Mouse (Mus musculus): ENCODE data around the gene Iba57.

Iba57 gene

DNA sequence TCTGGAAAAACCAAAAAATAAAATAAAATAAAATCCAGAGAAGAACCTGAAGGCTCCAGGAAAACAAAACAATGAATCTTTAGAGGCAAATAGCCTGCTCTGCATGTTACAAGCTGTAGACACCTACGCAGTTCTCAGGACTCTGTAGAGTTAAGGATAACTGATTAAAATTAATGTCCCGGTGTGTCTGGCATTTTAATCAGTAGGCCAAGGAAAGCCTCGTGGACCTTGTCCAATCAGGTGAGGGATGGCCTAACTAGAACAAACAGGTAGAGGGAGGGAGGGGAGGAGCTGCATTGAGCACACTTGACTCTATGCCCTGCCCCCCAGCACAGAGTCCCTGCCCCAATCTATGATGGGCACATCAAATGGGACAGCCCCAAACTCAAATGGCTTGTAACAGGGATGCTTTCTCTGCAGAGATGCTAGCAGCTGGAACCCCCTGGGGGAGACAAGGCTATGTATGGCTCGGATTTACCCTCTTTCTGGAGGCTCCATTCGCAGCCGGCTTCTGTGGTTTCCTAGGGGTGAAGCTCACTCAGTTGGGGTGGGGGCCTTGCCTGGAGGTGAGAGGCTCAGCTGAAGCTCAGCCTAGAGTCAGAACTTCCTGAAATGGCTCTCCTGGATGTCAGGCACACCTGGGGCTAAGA is 10.8 kb upstream of the Iba57 start:
- CTCF ChIA-PET, result no interaction called here

DNA sequence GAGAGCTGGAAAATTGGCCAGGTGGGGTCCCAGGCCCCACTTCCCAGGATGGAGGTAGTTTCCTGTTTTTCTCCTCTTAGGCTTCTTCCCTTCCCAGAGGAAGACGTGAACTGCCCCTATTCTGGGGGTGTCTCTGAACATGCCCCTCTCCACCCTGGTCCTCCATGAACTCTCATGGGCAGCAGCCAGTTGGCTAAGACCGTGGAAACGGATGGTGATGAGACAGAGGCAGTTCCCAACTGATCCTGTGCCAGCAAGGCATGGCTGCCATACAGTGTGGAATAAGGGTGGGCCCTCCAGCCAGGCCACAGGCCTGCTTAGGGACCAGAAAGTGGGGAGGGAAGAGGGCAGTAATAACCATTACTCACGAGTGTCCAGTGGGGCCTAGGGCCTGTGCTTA is 7.0 kb upstream of the Iba57 start:
- CTCF ChIA-PET, result no interaction called here

- CTCF ChIA-PET, result no interaction called here
Observed at GRCm38 (mm10) chr11:59169807-59170206, 6.3 kb upstream of the Iba57 start.

- CTCF ChIA-PET, result interaction anchor here (1.8 kb wide), 1 partner anchor 50 kb away, joined by 4 read pairs; no protein-coding TSS in a partner anchor
Observed at GRCm38 (mm10) chr11:59165616-59166241, 2.2 kb upstream of the Iba57 start.

DNA sequence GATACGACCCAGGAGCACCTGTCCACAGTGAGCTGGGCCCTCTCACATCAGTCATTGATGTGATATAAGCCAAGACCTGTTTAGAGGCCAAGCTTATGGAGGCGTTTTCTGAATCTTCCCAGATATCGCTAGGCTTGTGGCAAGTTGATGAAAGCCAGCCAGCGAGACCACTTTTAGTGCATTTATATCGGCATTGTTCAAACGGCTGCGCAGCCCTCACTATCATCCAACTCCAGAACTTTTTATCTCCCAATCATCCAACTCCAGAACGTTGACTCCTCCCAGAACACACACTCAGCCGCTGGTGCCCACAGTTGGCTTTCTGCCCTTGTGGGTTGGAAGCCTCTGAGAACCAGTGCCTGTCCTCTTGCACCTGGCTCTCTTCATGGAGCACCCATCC is 845 bp upstream of the Iba57 start:
- CTCF ChIA-PET, result interaction anchor here (1.8 kb wide), 1 partner anchor 52 kb away, joined by 4 read pairs; no protein-coding TSS in a partner anchor

DNA sequence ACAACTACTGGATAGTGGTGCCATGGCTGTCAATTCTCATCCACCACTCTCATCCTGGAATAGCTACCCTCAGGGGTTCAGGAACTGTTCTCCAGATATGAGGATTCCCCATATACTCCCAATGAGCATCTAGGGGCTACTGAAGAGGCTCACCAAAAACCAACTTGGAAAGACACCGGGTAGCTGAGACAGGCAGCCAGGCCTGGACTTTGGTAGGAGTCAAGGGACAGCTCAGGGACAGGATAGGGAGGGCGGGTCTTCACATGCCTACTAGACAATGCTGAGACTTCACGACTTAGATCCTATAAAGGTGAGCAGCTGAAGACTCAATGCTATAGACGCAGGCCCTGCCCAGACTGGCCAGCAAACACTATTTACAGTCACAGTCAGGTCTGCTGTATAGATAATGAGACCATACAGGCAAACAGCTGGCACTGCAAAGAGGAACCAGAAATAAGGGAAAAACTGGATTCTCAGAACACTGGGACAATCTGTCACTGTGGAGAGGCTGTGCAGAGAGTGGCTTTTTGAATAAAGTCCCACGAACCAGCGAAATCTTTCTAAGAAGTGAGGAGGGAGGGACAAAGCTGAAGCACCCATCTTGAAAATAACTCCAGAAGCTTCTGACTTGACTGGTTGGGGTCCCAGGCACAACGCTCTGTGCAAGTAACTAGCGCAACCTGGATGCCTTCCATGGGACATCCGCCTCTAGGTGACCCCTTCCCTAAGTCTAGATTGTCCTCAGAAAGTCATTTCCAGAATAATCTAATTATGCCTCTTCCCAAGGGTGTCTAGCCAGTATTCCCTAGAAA is 890 bp downstream of the Iba57 start:
- CTCF ChIA-PET, result interaction anchor here (0.6 kb wide), 1 partner anchor 675 kb away, joined by 4 read pairs; no protein-coding TSS in a partner anchor

DNA sequence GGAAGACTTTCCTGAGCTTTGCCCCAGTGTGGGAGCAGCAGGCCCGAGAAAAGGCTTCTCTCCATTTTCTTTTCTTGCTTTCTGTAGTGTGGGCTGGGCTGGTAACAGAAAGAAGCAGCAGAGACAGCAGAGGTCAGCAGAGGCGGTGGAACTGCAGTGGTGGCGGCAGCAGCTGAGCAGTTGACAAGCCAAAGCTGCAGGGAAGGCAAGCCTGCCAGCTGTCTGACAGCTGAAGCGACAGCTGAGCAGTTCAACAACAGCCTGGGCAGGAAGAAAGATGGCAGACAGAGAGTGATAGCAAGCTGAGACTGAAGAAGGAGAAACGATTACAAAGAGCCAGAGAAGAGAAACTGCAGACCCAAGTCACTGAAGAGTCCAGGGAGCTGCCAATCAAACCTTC is 2.1 kb downstream of the Iba57 start:
- CTCF ChIA-PET, result interaction anchor here (0.6 kb wide), 1 partner anchor 232 kb away, joined by 3 read pairs; no protein-coding TSS in a partner anchor

- CTCF ChIA-PET, result no interaction called here
Observed at GRCm38 (mm10) chr11:59159558-59159957, 4.0 kb downstream of the Iba57 start.

DNA sequence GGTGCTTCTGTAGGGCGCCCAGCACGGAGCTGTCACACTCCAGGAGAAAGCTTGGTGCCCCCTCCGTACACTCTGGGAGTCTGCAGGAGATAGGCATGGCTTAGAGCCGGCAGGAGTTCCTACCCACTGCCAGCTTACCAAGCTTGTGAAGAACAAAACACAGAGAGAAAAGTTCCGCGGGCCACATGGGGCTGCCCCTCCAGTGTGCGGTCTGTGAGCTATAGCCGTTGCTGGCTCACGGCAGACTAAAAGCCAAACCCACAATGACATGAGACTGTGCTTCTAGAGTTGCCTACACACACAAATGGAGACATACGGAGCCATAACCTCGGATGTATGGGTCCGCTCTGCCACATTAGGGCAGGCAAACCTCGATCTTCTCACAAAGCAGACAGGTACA is 4.4 kb downstream of the Iba57 start:
- CTCF ChIA-PET, result interaction anchor here (0.5 kb wide), 1 partner anchor 266 kb away, joined by 3 read pairs; no protein-coding TSS in a partner anchor

- CTCF ChIA-PET, result no interaction called here
Observed at GRCm38 (mm10) chr11:59155900-59156299, 7.6 kb downstream of the Iba57 start.

GRCm38 (mm10) chr11:59154220-59154619 is 9.3 kb downstream of the Iba57 start:
- CTCF ChIA-PET, result no interaction called here

DNA sequence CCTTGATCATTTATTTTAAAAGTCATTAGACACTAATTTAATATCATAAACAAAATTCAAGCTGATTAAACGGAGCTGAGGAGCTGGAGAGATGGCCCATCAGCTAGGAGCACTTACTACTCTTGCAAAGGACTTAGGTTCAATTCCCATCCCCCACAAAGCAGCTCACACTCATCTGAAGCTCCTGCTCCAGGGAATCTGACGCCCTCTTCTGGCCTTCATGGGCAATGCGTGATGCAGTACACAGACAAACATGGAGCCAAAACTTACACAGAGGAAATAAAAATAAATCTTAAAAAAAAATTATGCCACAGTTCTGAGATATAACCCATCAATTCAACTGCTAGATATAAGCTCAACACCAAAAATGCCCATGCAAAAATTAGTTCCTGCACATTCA is 11.8 kb downstream of the Iba57 start:
- CTCF ChIA-PET, result no interaction called here

DNA sequence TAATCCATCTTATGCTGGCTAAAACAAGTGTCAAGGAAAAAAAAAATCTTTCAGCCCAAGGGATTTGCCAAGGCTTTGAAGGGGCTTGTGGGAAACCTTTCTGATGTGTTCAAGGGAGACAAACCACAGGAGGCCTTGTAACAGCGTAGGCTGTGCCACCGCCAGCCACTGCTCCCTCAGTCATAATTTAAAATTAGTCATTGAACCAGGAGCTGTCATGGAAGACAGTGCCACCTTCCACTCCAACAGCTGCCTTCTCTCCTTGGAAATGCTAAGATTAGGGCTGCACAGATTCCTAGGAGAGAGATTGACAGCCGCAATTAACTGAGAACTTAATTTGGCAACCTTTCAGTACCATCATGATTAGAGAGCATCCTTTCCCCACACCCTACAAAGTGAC is 14.2 kb downstream of the Iba57 start:
- CTCF ChIA-PET, result interaction anchor here (0.7 kb wide), 1 partner anchor 86 kb away, joined by 5 read pairs; no protein-coding TSS in a partner anchor

- CTCF ChIA-PET, result no interaction called here
Observed at GRCm38 (mm10) chr11:59142962-59143361, 20.6 kb downstream of the Iba57 start.

- CTCF ChIA-PET, result no interaction called here
Observed at GRCm38 (mm10) chr11:59141772-59142370, 21.7 kb downstream of the Iba57 start.

DNA sequence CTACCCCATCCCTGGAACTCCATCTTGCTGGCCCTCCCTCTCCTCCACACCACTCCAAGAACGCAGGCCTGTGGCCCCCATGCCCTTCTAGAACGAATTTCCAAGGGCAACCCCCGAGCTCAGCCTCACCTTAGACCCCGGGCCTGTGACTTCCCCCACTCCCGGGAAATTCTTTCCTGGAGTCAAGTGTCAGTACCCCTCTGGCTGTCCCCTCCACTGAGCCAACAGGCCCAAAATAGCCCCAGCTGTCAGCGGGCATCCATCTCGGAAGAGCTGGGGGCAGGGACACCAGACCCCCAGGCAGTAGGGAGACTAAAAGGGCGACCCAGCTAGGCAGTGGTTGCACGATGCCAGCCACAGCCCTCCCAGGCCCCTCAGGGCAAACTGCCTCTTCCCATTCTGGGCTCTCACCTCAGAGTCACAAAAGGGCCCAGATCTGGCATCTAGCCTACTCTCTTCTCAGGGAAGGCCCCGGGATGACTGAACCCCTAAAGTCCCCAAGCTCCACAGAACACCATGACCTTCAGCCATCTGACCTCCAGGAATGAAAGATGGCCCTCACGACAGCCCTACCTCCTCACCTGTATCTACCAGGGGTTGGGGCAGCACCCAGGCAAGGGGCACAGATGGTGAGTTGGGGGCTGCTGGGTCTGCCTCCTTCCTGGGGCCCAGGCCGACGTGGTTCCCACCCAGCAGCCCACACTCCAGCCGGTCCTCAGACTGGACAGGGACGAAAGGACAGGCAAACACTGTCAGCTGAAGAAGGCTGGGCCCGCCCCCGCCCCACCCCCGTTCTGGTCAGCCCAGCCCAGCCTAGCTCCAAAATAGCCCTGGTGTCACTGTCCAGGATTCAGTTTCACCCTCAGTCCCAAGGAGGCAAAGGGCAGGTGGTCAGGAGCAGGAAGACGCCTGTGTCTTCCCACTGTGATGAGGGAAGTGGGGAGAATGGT is 24.7 kb downstream of the Iba57 start:
- CTCF ChIA-PET, result no interaction called here

- CTCF ChIA-PET, result no interaction called here
Observed at GRCm38 (mm10) chr11:59136994-59137706, 26.4 kb downstream of the Iba57 start.

DNA sequence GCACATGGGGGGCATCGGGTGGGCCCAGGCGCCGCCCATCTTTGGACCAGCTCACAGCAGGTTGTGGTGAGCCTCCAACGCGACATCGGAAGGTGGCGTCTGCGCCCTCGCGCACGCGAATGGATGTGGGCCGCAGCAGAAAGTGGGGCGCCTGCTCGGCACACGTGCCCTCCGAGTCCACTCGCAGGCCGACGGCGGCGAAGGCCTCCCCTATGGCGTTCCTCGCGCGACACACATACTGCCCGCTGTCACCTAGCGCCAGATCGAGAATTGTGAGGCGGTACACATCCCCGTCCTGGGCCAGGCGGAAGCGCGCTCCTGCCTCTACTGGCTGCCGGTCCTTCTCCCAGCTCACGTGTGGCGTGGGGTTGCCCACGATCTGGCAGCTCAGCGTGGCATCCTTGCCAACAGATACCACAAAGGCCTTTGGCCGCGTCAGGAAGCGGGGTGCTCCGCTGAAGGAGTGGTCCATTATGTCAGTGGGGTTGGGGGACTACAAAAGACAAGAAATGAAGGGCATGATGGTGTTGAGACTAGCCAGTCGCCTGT is 27.6 kb downstream of the Iba57 start, which contains the start of gene Obscn:
TSS of gene Obscn (minus strand) at position 499 of the 549 bp plus-strand sequence.
- CTCF ChIA-PET, result no interaction called here

- CTCF ChIA-PET, result no interaction called here
Observed at GRCm38 (mm10) chr11:59135051-59135820, 28.3 kb downstream of the Iba57 start.

All from spleen, embryonic (tissue).